21 mouse cellular contexts compared by ENCODE assay signal in genomic region chr9:22870661-22871060, GRCm38 (mm10).
"Had no signal": no experiment of that assay in that cellular context is flagged by ENCODE, and none has a peak within 500 bp of the region (broad histone marks: within the 10 kb centered on the region; RNA-seq: fewer than 3 reads in every experiment).

No protein-coding gene starts in this region.

- H3K36me3 ChIP-seq: liver, embryonic 12.5 days; liver, embryonic 15.5 days; midbrain, embryonic 10.5 days; midbrain, embryonic 13.5 days; neural tube, embryonic 13.5 days; stomach, embryonic 15.5 days had no signal

- H3K9me3 ChIP-seq: liver, embryonic 12.5 days; liver, embryonic 15.5 days; megakaryocyte, embryonic 14.5 days; midbrain, embryonic 10.5 days; midbrain, embryonic 13.5 days; neural tube, embryonic 13.5 days; stomach, embryonic 15.5 days had no signal

- H3K4me1 ChIP-seq: liver, embryonic 12.5 days; liver, embryonic 15.5 days; midbrain, embryonic 10.5 days; midbrain, embryonic 13.5 days; stomach, embryonic 15.5 days had no signal

- ATAC-seq: intestine, embryonic 16.5 days; liver, embryonic 12.5 days; midbrain, embryonic 13.5 days; midbrain, embryonic 16.5 days had no signal

- H3K27ac ChIP-seq: liver, embryonic 12.5 days; liver, embryonic 15.5 days; midbrain, embryonic 10.5 days; midbrain, embryonic 13.5 days; neural tube, embryonic 13.5 days; stomach, embryonic 15.5 days had no signal

- H3K9ac ChIP-seq: liver, embryonic 12.5 days; liver, embryonic 15.5 days; midbrain, embryonic 13.5 days; neural tube, embryonic 13.5 days; stomach, embryonic 15.5 days had no signal

- H3K27me3 ChIP-seq: liver, embryonic 12.5 days; liver, embryonic 15.5 days; megakaryocyte, embryonic 14.5 days; midbrain, embryonic 13.5 days; neural tube, embryonic 13.5 days; stomach, embryonic 15.5 days had no signal

- H3K4me2 ChIP-seq: liver, embryonic 12.5 days; liver, embryonic 15.5 days; midbrain, embryonic 13.5 days; neural tube, embryonic 13.5 days; stomach, embryonic 15.5 days had no signal

- H3K4me3 ChIP-seq: liver, embryonic 12.5 days; liver, embryonic 15.5 days; megakaryocyte, embryonic 14.5 days; midbrain, embryonic 10.5 days; midbrain, embryonic 13.5 days; myocyte; neural tube, embryonic 13.5 days; stomach, embryonic 15.5 days had no signal

- DNase-seq: kidney, adult 2 months; kidney, postnatal 10 days; kidney, postnatal 4 days; left cerebral cortex, postnatal 4 days; liver; lung, adult 18-20 months; lung, postnatal 14 days; retina, postnatal 1 day; right cerebral cortex, postnatal 25 days; spleen, adult 18-20 months; thymus, postnatal 25 days had no signal
